ENCODE assay signal across 12 mouse cellular contexts in genomic region chr8:78434823-78435623, GRCm38 (mm10). TPM values are rescaled to one million over a fixed set of nuclear protein-coding genes. Genes with fewer than 3 reads are reported as not detected.
DNase-seq lines count a peak whose midpoint lies in the region; ATAC-seq and TF ChIP-seq lines count a peak whose summit lies in the region.
"Had no signal": no experiment of that assay in that cellular context is flagged by ENCODE, and none has a peak within 500 bp of the region (broad histone marks: within the 10 kb centered on the region; RNA-seq: fewer than 3 reads in every experiment).

No protein-coding gene starts in this region.

- no peak for TF ChIP-seq POLR2A in kidney, adult 2 months (IDR thresholded peaks at IDR 0.05; ENCODE audit: low read depth, low read length)

- TF ChIP-seq CTCF in kidney, adult 2 months (conservative IDR thresholded peaks at IDR 0.05; ENCODE audit: insufficient read depth, insufficient read length, low read depth, low read length) = no peak

- H3K27ac ChIP-seq in kidney, adult 2 months (ENCODE audit: insufficient read depth, low read depth, low read length) = no peak overlapping the region
- H3K27ac ChIP-seq in hindbrain, embryonic 13.5 days = peak overlapping the region; percentile 78
- H3K27ac ChIP-seq in neural tube, embryonic 12.5 days = peak overlapping the region; percentile 7; the same call in 1 of the 2 replicates

- H3K9me3 ChIP-seq in hindbrain, embryonic 13.5 days = no peaks in the 10 kb centered on the region
- H3K9me3 ChIP-seq in neural tube, embryonic 12.5 days = no peaks in the 10 kb centered on the region

- no peaks in the 10 kb centered on the region for H3K36me3 ChIP-seq in kidney, adult 2 months (ENCODE audit: control insufficient read depth, insufficient read depth, low read length)
- H3K36me3 ChIP-seq in hindbrain, embryonic 13.5 days = no peaks in the 10 kb centered on the region
- H3K36me3 ChIP-seq in neural tube, embryonic 12.5 days = no peaks in the 10 kb centered on the region

- peak overlapping the region; percentile 69 for H3K9ac ChIP-seq in hindbrain, embryonic 13.5 days
- H3K9ac ChIP-seq in neural tube, embryonic 12.5 days = peak overlapping the region; percentile 55

- no peak overlapping the region for H3K4me3 ChIP-seq in kidney, adult 2 months (ENCODE audit: insufficient read depth, low read depth, low read length)
- peak overlapping the region; percentile 50 for H3K4me3 ChIP-seq in hindbrain, embryonic 13.5 days
- H3K4me3 ChIP-seq in neural tube, embryonic 12.5 days = peak overlapping the region; percentile 46

- DNase-seq in kidney, postnatal 4 days = peak; percentile 13 to 17
- no peak for DNase-seq in kidney, adult 2 months
- DNase-seq in embryo, embryonic 9.5 days (ENCODE audit: extremely low spot score) = peak; percentile 44
- no peak for DNase-seq in left cerebral cortex, postnatal 10 days (ENCODE audit: extremely low spot score in 1 of 2, low spot score in 2 of 2)
- DNase-seq in gastrocnemius, adult 18-20 months (ENCODE audit: low spot score) = no peak
- no peak for DNase-seq in right cerebral cortex, postnatal 14 days
- DNase-seq: cerebellum, adult 11-12 months; gastrocnemius, postnatal 25 days; thymus, postnatal 36 days had no signal

- 1% methylated on average over 62 of the region's 62 CpGs for WGBS in kidney, adult 2 months
- under 1% methylated on average over 62 of the region's 62 CpGs for WGBS in hindbrain, embryonic 13.5 days
- under 1% methylated on average over 59 of the region's 62 CpGs for WGBS in neural tube, embryonic 12.5 days

- H3K27me3 ChIP-seq in kidney, adult 2 months (replicated peaks; ENCODE audit: control insufficient read depth, insufficient read depth, low read length) = peaks cover 2% of the 10 kb centered on the region
- H3K27me3 ChIP-seq in hindbrain, embryonic 13.5 days = peaks cover 87% of the 10 kb centered on the region
- peaks cover 84% of the 10 kb centered on the region for H3K27me3 ChIP-seq in neural tube, embryonic 12.5 days (replicated peaks)

- H3K4me1 ChIP-seq in kidney, adult 2 months (ENCODE audit: control insufficient read depth, insufficient read depth, low read length) = no peaks in the 10 kb centered on the region
- H3K4me1 ChIP-seq in hindbrain, embryonic 13.5 days (replicated peaks) = peaks cover 42% of the 10 kb centered on the region
- peaks cover 38% of the 10 kb centered on the region for H3K4me1 ChIP-seq in neural tube, embryonic 12.5 days

- ATAC-seq in hindbrain, embryonic 13.5 days (ENCODE audit: low FRiP score) = 0 out of 2 replicates have a peak, but pooled peaks have one; percentile 6
- ATAC-seq in neural tube, embryonic 12.5 days (ENCODE audit: low FRiP score, low read depth) = no peak
- ATAC-seq: Patski had no signal

- peak overlapping the region; percentile 76 for H3K4me2 ChIP-seq in hindbrain, embryonic 13.5 days
- peak overlapping the region; percentile 80 for H3K4me2 ChIP-seq in neural tube, embryonic 12.5 days (replicated peaks)

- intact Hi-C loops in left cerebral cortex, postnatal 10 days (cut with DNase I) = no loop called here

RNA-seq across cellular contexts. Expression of gene Pou4f2, which starts 1.4 kb away (rescaled TPM):
- not detected in 2 replicates for polyA plus RNA-seq in kidney, adult 2 months (2012; rRNA removed)
- 4.9 and 5.3 TPM in 2 replicates for polyA plus RNA-seq in hindbrain, embryonic 13.5 days (2015; fragmentation: Nextera tagmentation; extraction: Ambion mirVana)
- polyA plus RNA-seq in neural tube, embryonic 12.5 days (2016; fragmentation: Nextera tagmentation; extraction: Ambion mirVana) = 4.7 and 5.0 TPM in 2 replicates
- total RNA-seq in left cerebral cortex, postnatal 10 days (2021) = not detected
- total RNA-seq in gastrocnemius, adult 18-20 months (2021) = not detected
- total RNA-seq: gastrocnemius, postnatal 25 days had no signal
- polyA plus RNA-seq: Patski had no signal

Comparison
In these comparisons a context has a peak if more than half of its experiments do, and no peak if none do; other contexts are left out.
1. DNase-seq: peak in kidney, postnatal 4 days (2 of 2) and embryo, embryonic 9.5 days (single experiment); none in kidney, adult 2 months (single experiment), left cerebral cortex, postnatal 10 days (0 of 2), gastrocnemius, adult 18-20 months (single experiment) and right cerebral cortex, postnatal 14 days (single experiment).